Mouse (Mus musculus) heart, embryonic 16.5 days (tissue): Measurements from ENCODE around the gene Gtpbp10. TPM values are rescaled to one million over a fixed set of nuclear protein-coding genes. Genes with fewer than 3 reads are reported as not detected.

Experiments
- polyA plus RNA-seq: library from polyadenylated mRNA; unstranded; fragments of >200 nt; fragmentation: Nextera tagmentation; extraction: Ambion mirVana; gene quantifications from 2 replicates; pipeline ENCODE4 v1.2.1, GENCODE M21; 2015

Gene Gtpbp10
- polyA plus RNA-seq, 1 experiment from 2014 or later, result 18.3 TPM

Other genes with a start within 250 kb of the Gtpbp10 start
- 10.6 and 13.7 TPM in 2 replicates for gene Cdk14, start 139.2 kb downstream of the Gtpbp10 start, polyA plus RNA-seq
- not detected in 2 replicates for gene 1700015F17Rik, start 80.4 kb downstream of the Gtpbp10 start, polyA plus RNA-seq
- gene Cldn12, start 44.6 kb downstream of the Gtpbp10 start, polyA plus RNA-seq, result 11.3 and 12.8 TPM in 2 replicates
- gene Gm8773, start 14.3 kb upstream of the Gtpbp10 start, polyA plus RNA-seq, result 0.54 and 0.70 TPM in 2 replicates
- gene Cfap69, start 104.7 kb upstream of the Gtpbp10 start, polyA plus RNA-seq, result 1.6 and 2.0 TPM in 2 replicates
- 2.1 and 2.3 TPM in 2 replicates for gene Steap2, start 135.0 kb upstream of the Gtpbp10 start, polyA plus RNA-seq
- 1.7 and 1.8 TPM in 2 replicates for gene Steap1, start 189.8 kb upstream of the Gtpbp10 start, polyA plus RNA-seq